Comparison of ENCODE assay signal across 8 mouse cellular contexts in genomic region chr11:75588285-75588941, GRCm38 (mm10). TPM values are rescaled to one million over a fixed set of nuclear protein-coding genes. Genes with fewer than 3 reads are reported as not detected.
A peak's percentile ranks its signal among the peaks of the same experiment; 100 is the strongest.
DNase-seq lines count a peak whose midpoint lies in the region; ATAC-seq and TF ChIP-seq lines count a peak whose summit lies in the region.

No protein-coding gene starts in this region.

- no peak for TF ChIP-seq RAD21 in MEL (IDR thresholded peaks at IDR 0.05; ENCODE audit: low read depth, low read length)

- H3K27me3 ChIP-seq in heart, embryonic 10.5 days (ENCODE audit: insufficient read depth, poor library complexity, severe bottlenecking): no peaks in the 10 kb centered on the region
- no peaks in the 10 kb centered on the region for H3K27me3 ChIP-seq in MEL (ENCODE audit: control insufficient read depth in 1 of 2, insufficient read depth in 2 of 2, low read length in 2 of 2)
- no peaks in the 10 kb centered on the region for H3K27me3 ChIP-seq in forebrain, embryonic 15.5 days
- H3K27me3 ChIP-seq in midbrain, embryonic 16.5 days (ENCODE audit: control insufficient read depth, insufficient read depth, low read depth, low read length): no peaks in the 10 kb centered on the region

- WGBS in heart, embryonic 10.5 days: under 1% methylated on average over 37 of the region's 37 CpGs
- 1% methylated on average over 37 of the region's 37 CpGs for WGBS in forebrain, embryonic 15.5 days
- WGBS in midbrain, embryonic 16.5 days: under 1% methylated on average over 37 of the region's 37 CpGs

- H3K4me3 ChIP-seq in heart, embryonic 10.5 days: peak overlapping the region; percentile 98
- H3K4me3 ChIP-seq in MEL (ENCODE audit: control insufficient read depth in 1 of 2, insufficient read depth in 1 of 2, low read depth in 2 of 2, low read length in 2 of 2): peak overlapping the region; percentile 60 to 95
- H3K4me3 ChIP-seq in forebrain, embryonic 15.5 days: peak overlapping the region; percentile 96
- H3K4me3 ChIP-seq in midbrain, embryonic 16.5 days (ENCODE audit: low read depth, low read length): peak overlapping the region; percentile 95

- H3K9ac ChIP-seq in MEL (ENCODE audit: control insufficient read depth, low read depth, low read length, poor library complexity, severe bottlenecking): peak overlapping the region; percentile 80
- H3K9ac ChIP-seq in forebrain, embryonic 15.5 days (replicated peaks): peak overlapping the region; percentile 94
- peak overlapping the region; percentile 97 for H3K9ac ChIP-seq in midbrain, embryonic 16.5 days (ENCODE audit: low read depth, low read length)

- H3K79me2 ChIP-seq in MEL (ENCODE audit: control insufficient read depth, insufficient read depth, low read length, poor library complexity): peaks cover 31% of the 10 kb centered on the region

- TF ChIP-seq POLR2A in MEL (IDR thresholded peaks at IDR 0.05; ENCODE audit: control insufficient read depth in 1 of 2, insufficient read depth in 1 of 2, low read depth in 1 of 2, low read length in 2 of 2, poor library complexity in 1 of 2): no peak

- no peaks in the 10 kb centered on the region for H3K9me3 ChIP-seq in heart, embryonic 10.5 days
- H3K9me3 ChIP-seq in MEL (replicated peaks; ENCODE audit: insufficient read depth, low read length): no peaks in the 10 kb centered on the region
- no peaks in the 10 kb centered on the region for H3K9me3 ChIP-seq in forebrain, embryonic 15.5 days
- no peaks in the 10 kb centered on the region for H3K9me3 ChIP-seq in midbrain, embryonic 16.5 days (replicated peaks; ENCODE audit: control insufficient read depth, low read length, poor library complexity, severe bottlenecking)

- ATAC-seq in forebrain, embryonic 15.5 days (replicated peaks): peak; percentile 86
- peak; percentile 83 for ATAC-seq in midbrain, embryonic 16.5 days

- peaks cover 29% of the 10 kb centered on the region for H3K4me1 ChIP-seq in heart, embryonic 10.5 days
- H3K4me1 ChIP-seq in MEL (ENCODE audit: control insufficient read depth in 1 of 2, insufficient read depth in 2 of 2, low read length in 2 of 2): peaks cover 2 to 31% of the 10 kb centered on the region in 2 experiments
- H3K4me1 ChIP-seq in forebrain, embryonic 15.5 days: peaks cover 25% of the 10 kb centered on the region
- peaks cover 19% of the 10 kb centered on the region for H3K4me1 ChIP-seq in midbrain, embryonic 16.5 days (ENCODE audit: control insufficient read depth, insufficient read depth, low read length)

- peaks cover 26% of the 10 kb centered on the region for H3K36me3 ChIP-seq in heart, embryonic 10.5 days
- peaks cover 5 to 20% of the 10 kb centered on the region in 2 experiments; a peak in 3 of 4 replicates for H3K36me3 ChIP-seq in MEL (ENCODE audit: control insufficient read depth in 1 of 2, insufficient read depth in 2 of 2, low read length in 2 of 2)
- peaks cover 8% of the 10 kb centered on the region for H3K36me3 ChIP-seq in forebrain, embryonic 15.5 days
- peaks cover 3% of the 10 kb centered on the region; the same call in 1 of the 2 replicates for H3K36me3 ChIP-seq in midbrain, embryonic 16.5 days (ENCODE audit: control insufficient read depth, insufficient read depth, low read length)

- peak in 1 of 2 experiments; percentile 18; a peak in 1 of 4 replicates for TF ChIP-seq EP300 in MEL (IDR thresholded peaks at IDR 0.05; ENCODE audit: low read depth in 1 of 2, low read length in 2 of 2)

- peak; percentile 82 for DNase-seq in heart, embryonic 10.5 days (ENCODE audit: low spot score)
- DNase-seq in heart, postnatal 25 days (ENCODE audit: low spot score): no peak
- DNase-seq in MEL (ENCODE audit: low read depth, low spot score) (peak; percentile 73), liver (peak; percentile 57)
- no peak for DNase-seq in spleen, postnatal 10 days (ENCODE audit: low spot score in 2 of 2)
- no peak for DNase-seq in left cerebral cortex, postnatal 14 days (ENCODE audit: low spot score in 2 of 2)

- peak overlapping the region; percentile 76 for H3K4me2 ChIP-seq in forebrain, embryonic 15.5 days (replicated peaks)
- peak overlapping the region; percentile 82 for H3K4me2 ChIP-seq in midbrain, embryonic 16.5 days (ENCODE audit: low read length)

- peak overlapping the region; percentile 95 for H3K27ac ChIP-seq in heart, embryonic 10.5 days
- peak overlapping the region; percentile 46 for H3K27ac ChIP-seq in MEL (ENCODE audit: control insufficient read depth, low read depth, low read length)
- peak overlapping the region; percentile 86 for H3K27ac ChIP-seq in forebrain, embryonic 15.5 days (replicated peaks)
- H3K27ac ChIP-seq in midbrain, embryonic 16.5 days (ENCODE audit: low read length): peak overlapping the region; percentile 90

- TF ChIP-seq CTCF in MEL (IDR thresholded peaks at IDR 0.05 in 2 of 3, conservative IDR thresholded peaks at IDR 0.05 in 1 of 3; ENCODE audit: control insufficient read depth in 1 of 3, insufficient read depth in 1 of 3, low read depth in 2 of 3, low read length in 3 of 3, poor library complexity in 1 of 3, severe bottlenecking in 1 of 3): no peak

- intact Hi-C loops in heart, postnatal 25 days (cut with DNase I): loop anchor here (2.0 kb wide), 1 partner anchor 40 kb away; no protein-coding TSS in a partner anchor
- intact Hi-C loops in left cerebral cortex, postnatal 14 days (cut with DNase I): no loop called here

TF ChIP-seq in MEL, 35 proteins besides CTCF, POLR2A, EP300 and RAD21:
- TF ChIP-seq GATA1 (IDR thresholded peaks at IDR 0.05; ENCODE audit: low read depth, low read length) (peak; percentile 75), MAX (IDR thresholded peaks at IDR 0.05; ENCODE audit: low read length) (no peak), ZMIZ1 (IDR thresholded peaks at IDR 0.05; ENCODE audit: low read depth, low read length) (peak; percentile 28; the same call in 1 of the 2 replicates), NRF1 (IDR thresholded peaks at IDR 0.05; ENCODE audit: insufficient read depth, low read depth, low read length, poor library complexity, severe bottlenecking) (0 out of 2 replicates have a peak, but pooled peaks have one; percentile 9), RCOR1 (IDR thresholded peaks at IDR 0.05; ENCODE audit: low read depth, low read length) (0 out of 2 replicates have a peak, but pooled peaks have one; percentile 25), SIN3A (IDR thresholded peaks at IDR 0.05; ENCODE audit: low read length) (peak; percentile 44), HCFC1 (IDR thresholded peaks at IDR 0.05; ENCODE audit: low read depth, low read length) (peak; percentile 26; the same call in 1 of the 2 replicates), NELFE (IDR thresholded peaks at IDR 0.05; ENCODE audit: low read depth, low read length) (peak; percentile 19; the same call in 1 of the 2 replicates), UBTF (IDR thresholded peaks at IDR 0.05; ENCODE audit: borderline replicate concordance, insufficient read depth, low read depth, low read length) (0 out of 2 replicates have a peak, but pooled peaks have one; percentile 71), MAFK (IDR thresholded peaks at IDR 0.05; ENCODE audit: borderline replicate concordance, low read depth, low read length) (no peak), MAZ (IDR thresholded peaks at IDR 0.05; ENCODE audit: low read depth, low read length) (peak; percentile 80; the same call in 1 of the 2 replicates), CHD1 (IDR thresholded peaks at IDR 0.05; ENCODE audit: low read depth, low read length) (peak; percentile 96), TCF12 (IDR thresholded peaks at IDR 0.05; ENCODE audit: low read depth, low read length) (no peak), MYC (IDR thresholded peaks at IDR 0.05; ENCODE audit: low read depth, low read length) (0 out of 2 replicates have a peak, but pooled peaks have one; percentile 29), GABPA (IDR thresholded peaks at IDR 0.05; ENCODE audit: low read depth, low read length) (no peak), MXI1 (IDR thresholded peaks at IDR 0.05; ENCODE audit: low read depth, low read length) (peak; percentile 45), TBP (IDR thresholded peaks at IDR 0.05; ENCODE audit: low read depth, low read length) (0 out of 2 replicates have a peak, but pooled peaks have one; percentile 36)

RNA-seq across cellular contexts. Expression of gene Pitpna, which starts 0.5 kb away (rescaled TPM):
- 56.1 and 80.1 TPM in 2 replicates for polyA plus RNA-seq in heart, embryonic 10.5 days (2016; fragmentation: Nextera tagmentation; extraction: Ambion mirVana)
- total RNA-seq in heart, postnatal 25 days (2021): 100 to 1,000 TPM; 108 to 115 TPM
- 67.8 and 73.1 TPM in 2 replicates for total RNA-seq in MEL (2012; rRNA removed)
- 100 to 1,000 TPM; 194 to 709 TPM for polyA plus RNA-seq in MEL (2012; ENCODE audit: insufficient read depth in 1 of 2, insufficient read length in 2 of 2, low read depth in 1 of 2, low replicate concordance in 2 of 2, missing spikeins in 1 of 2)
- 92.4 and 97.7 TPM in 2 replicates for polyA plus RNA-seq in forebrain, embryonic 15.5 days (2015; fragmentation: Nextera tagmentation; extraction: Ambion mirVana)
- polyA plus RNA-seq in midbrain, embryonic 16.5 days (2015; fragmentation: Nextera tagmentation; extraction: Ambion mirVana): 95.7 and 98.3 TPM in 2 replicates
- total RNA-seq in left cerebral cortex, postnatal 14 days (2021): 100 to 1,000 TPM; 336 to 338 TPM

RNA-seq across cellular contexts. Expression of gene Inpp5k, which starts 42.4 kb away (rescaled TPM):
- 16.9 and 18.7 TPM in 2 replicates for polyA plus RNA-seq in heart, embryonic 10.5 days (2016; fragmentation: Nextera tagmentation; extraction: Ambion mirVana)
- total RNA-seq in heart, postnatal 25 days (2021): 10 to 100 TPM; 27.8 to 29.8 TPM
- total RNA-seq in MEL (2012; rRNA removed): 15.2 and 16.4 TPM in 2 replicates
- 10 to 100 TPM in 1 of 2 experiments, not detected in 1; 28.7 TPM for polyA plus RNA-seq in MEL (2012; ENCODE audit: insufficient read depth in 1 of 2, insufficient read length in 2 of 2, low read depth in 1 of 2, low replicate concordance in 2 of 2, missing spikeins in 1 of 2)
- 47.2 and 47.4 TPM in 2 replicates for polyA plus RNA-seq in forebrain, embryonic 15.5 days (2015; fragmentation: Nextera tagmentation; extraction: Ambion mirVana)
- 40.0 and 40.2 TPM in 2 replicates for polyA plus RNA-seq in midbrain, embryonic 16.5 days (2015; fragmentation: Nextera tagmentation; extraction: Ambion mirVana)
- 10 to 100 TPM; 43.2 to 44.4 TPM for total RNA-seq in left cerebral cortex, postnatal 14 days (2021)

RNA-seq across cellular contexts. Expression of gene Slc43a2, which starts 56.9 kb away (rescaled TPM):
- polyA plus RNA-seq in heart, embryonic 10.5 days (2016; fragmentation: Nextera tagmentation; extraction: Ambion mirVana): 5.5 and 6.4 TPM in 2 replicates
- 10 to 100 TPM; 14.9 to 18.2 TPM for total RNA-seq in heart, postnatal 25 days (2021)
- 4.9 and 5.9 TPM in 2 replicates for total RNA-seq in MEL (2012; rRNA removed)
- polyA plus RNA-seq in MEL (2012; ENCODE audit: insufficient read depth in 1 of 2, insufficient read length in 2 of 2, low read depth in 1 of 2, low replicate concordance in 2 of 2, missing spikeins in 1 of 2): 1 to 10 TPM in 1 of 2 experiments, not detected in 1; 8.4 TPM
- 12.1 and 12.6 TPM in 2 replicates for polyA plus RNA-seq in forebrain, embryonic 15.5 days (2015; fragmentation: Nextera tagmentation; extraction: Ambion mirVana)
- polyA plus RNA-seq in midbrain, embryonic 16.5 days (2015; fragmentation: Nextera tagmentation; extraction: Ambion mirVana): 19.4 and 21.0 TPM in 2 replicates
- 10 to 100 TPM; 53.0 to 61.5 TPM for total RNA-seq in left cerebral cortex, postnatal 14 days (2021)

Comparison
In these comparisons a context has a peak if more than half of its experiments do, and no peak if none do; other contexts are left out.
1. DNase-seq: peak in heart, embryonic 10.5 days (single experiment), MEL (single experiment) and liver (single experiment); none in heart, postnatal 25 days (single experiment), spleen, postnatal 10 days (0 of 2) and left cerebral cortex, postnatal 14 days (0 of 2).
2. Peak in every context shown above with its lines, with median percentiles within 50 percentile points of each other: H3K27ac ChIP-seq, H3K4me3 ChIP-seq and H3K9ac ChIP-seq.